Mouse (Mus musculus): ENCODE results near the gene Mrpl54.
A peak's percentile ranks its signal among the peaks of the same experiment; 100 is the strongest.

DNA sequence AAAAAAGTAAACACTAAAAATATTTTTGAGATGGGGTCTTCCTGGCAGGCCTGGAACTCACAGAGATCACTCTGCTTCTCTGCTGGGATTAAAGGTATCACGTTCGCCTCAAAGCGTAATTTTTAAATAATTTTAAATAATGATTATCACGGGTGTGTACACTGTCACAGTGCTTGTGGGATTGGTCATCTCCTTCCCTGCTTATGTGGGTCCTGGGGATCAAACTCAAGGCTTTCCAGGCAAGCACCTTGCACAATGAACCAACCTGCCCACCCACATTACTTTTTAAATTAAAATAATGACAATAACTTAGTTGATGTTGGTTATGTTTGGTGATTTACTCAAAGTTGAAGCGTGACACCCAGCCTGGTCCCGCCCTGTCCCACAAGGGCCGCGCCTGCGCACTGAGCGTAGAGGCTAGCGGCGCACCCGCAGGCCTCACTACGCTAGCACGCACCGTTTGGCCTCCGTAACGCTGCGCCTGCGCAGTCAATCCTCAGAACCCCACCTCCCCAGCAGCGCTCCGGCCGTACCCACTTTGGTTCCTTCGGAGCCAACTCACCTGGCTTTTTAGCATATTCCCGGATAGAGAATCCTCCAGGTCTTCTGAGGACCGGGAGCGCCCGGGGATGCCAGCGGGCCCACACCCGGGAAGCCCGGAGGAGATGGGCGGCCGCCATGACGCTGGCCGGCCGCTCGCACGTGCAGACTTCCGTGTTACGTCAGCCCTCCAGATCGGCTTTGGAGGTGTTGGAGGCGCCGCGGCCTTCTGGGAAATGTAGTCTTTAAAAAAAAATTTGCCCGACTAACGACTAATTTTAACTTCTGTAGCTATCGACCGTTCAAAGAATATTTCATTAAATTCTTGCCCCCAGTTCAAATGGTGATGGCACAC lies at the start of gene Mrpl54, which contains the start of gene Apba3:
- no peak for TF ChIP-seq CTCF (IDR thresholded peaks at IDR 0.05; ENCODE audit: low read depth)
- 0 out of 2 replicates have a peak, but pooled peaks have one; percentile 5 for TF ChIP-seq EP300 (IDR thresholded peaks at IDR 0.05; ENCODE audit: low read depth)
